Mouse (Mus musculus): Measurements from ENCODE around the gene Zfp580.

DNA sequence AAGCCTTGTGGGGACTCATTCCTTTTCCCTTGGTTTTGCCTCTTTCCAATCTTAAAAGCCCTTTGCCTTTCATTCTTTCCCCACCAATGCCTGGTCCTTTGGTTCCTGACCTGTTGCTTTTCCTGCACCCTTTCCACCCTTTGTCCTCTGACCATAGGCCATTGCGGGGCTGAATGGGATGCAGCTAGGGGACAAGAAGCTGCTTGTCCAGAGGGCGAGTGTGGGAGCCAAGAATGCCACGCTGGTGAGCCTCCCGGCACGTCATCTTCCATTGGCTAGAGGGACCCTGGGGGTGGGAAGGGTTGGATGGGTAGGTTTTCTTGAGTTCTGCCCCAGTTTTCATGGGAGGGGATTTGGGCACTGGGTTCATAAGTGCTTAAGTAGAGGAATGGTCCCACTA is 23.6 kb downstream of the Zfp580 start:
- TF ChIP-seq CHD2 (IDR thresholded peaks at IDR 0.05; ENCODE audit: low read depth, low read length): no peak
- no peak for TF ChIP-seq HCFC1 (IDR thresholded peaks at IDR 0.05; ENCODE audit: borderline replicate concordance, insufficient read depth, low read length)
- TF ChIP-seq MAFK (IDR thresholded peaks at IDR 0.05; ENCODE audit: insufficient read depth, low read depth, low read length): no peak
